Mouse (Mus musculus): ENCODE measurements around the gene Mecom. TPM values are rescaled to one million over a fixed set of nuclear protein-coding genes. Genes with fewer than 3 reads are reported as not detected.
A peak's percentile ranks its signal among the peaks of the same experiment; 100 is the strongest.
"Not testable (repeated sequence)": the region's sequence is repeated elsewhere in the genome, so short reads cannot be mapped to it uniquely, and the experiment has no call there.

Gene Mecom
- polyA plus RNA-seq (2015; fragmentation: Nextera tagmentation; extraction: Ambion mirVana), result 10.3 and 15.5 TPM in 2 replicates

GRCm38 (mm10) chr3:30547908-30548307 lies at the start of gene Mecom:
Mecom (minus strand) TSS chr3:30548008.
- no peak for ATAC-seq (ENCODE audit: insufficient number of reproducible peaks, insufficient read depth, low FRiP score, low TSS enrichment, low read depth)
- peaks cover 9% of the 10 kb centered on the region; the same call in 1 of the 2 replicates for H3K4me1 ChIP-seq
- H3K27ac ChIP-seq, result no peak within 1 kb of the TSS
- no peaks in the 10 kb centered on the region for H3K36me3 ChIP-seq
- H3K27me3 ChIP-seq, result no peaks in the 10 kb centered on the region
- no peak within 1 kb of the TSS for H3K4me2 ChIP-seq
- H3K9ac ChIP-seq, result no peak within 1 kb of the TSS
- H3K9me3 ChIP-seq, result no peaks in the 10 kb centered on the region
- H3K4me3 ChIP-seq, result no peak within 1 kb of the TSS
- 88% methylated on average over 3 of the region's 3 CpGs for WGBS

GRCm38 (mm10) chr3:30597271-30597670 lies 49.5 kb upstream of the Mecom start:
- Histone ChIP-seq H3K4me2 (no peak overlapping the region), H3K36me3 (no peaks in the 10 kb centered on the region), H3K27me3 (peaks cover 12% of the 10 kb centered on the region; the same call in 1 of the 2 replicates), H3K27ac (no peak overlapping the region), H3K9me3 (no peaks in the 10 kb centered on the region), H3K9ac (no peak overlapping the region), H3K4me1 (peaks cover 11% of the 10 kb centered on the region), H3K4me3 (no peak overlapping the region)
- 74% methylated on average over 7 of the region's 7 CpGs for WGBS
- ATAC-seq (ENCODE audit: insufficient number of reproducible peaks, insufficient read depth, low FRiP score, low TSS enrichment, low read depth), result no peak

GRCm38 (mm10) chr3:30595111-30595832 lies 47.5 kb upstream of the Mecom start:
- peak overlapping the region; percentile 89 for H3K9ac ChIP-seq
- no peaks in the 10 kb centered on the region for H3K9me3 ChIP-seq
- under 1% methylated on average over 62 of the region's 62 CpGs for WGBS
- H3K4me3 ChIP-seq, result peak overlapping the region; percentile 73
- peaks cover 11% of the 10 kb centered on the region for H3K4me1 ChIP-seq
- 0 out of 2 replicates have a peak overlapping the region, but pooled peaks have one; percentile 7 for H3K27ac ChIP-seq
- no peaks in the 10 kb centered on the region for H3K36me3 ChIP-seq
- peaks cover 12% of the 10 kb centered on the region; the same call in 1 of the 2 replicates for H3K27me3 ChIP-seq
- no peak for ATAC-seq (ENCODE audit: insufficient number of reproducible peaks, insufficient read depth, low FRiP score, low TSS enrichment, low read depth)
- H3K4me2 ChIP-seq, result peak overlapping the region; percentile 77

GRCm38 (mm10) chr3:30593719-30594485 lies 46.1 kb upstream of the Mecom start:
- Histone ChIP-seq H3K4me1 (no peaks in the 10 kb centered on the region; the same call in 1 of the 2 replicates), H3K9me3 (no peaks in the 10 kb centered on the region), H3K27me3 (peaks cover 10% of the 10 kb centered on the region; the same call in 1 of the 2 replicates), H3K27ac (no peak overlapping the region), H3K4me3 (no peak overlapping the region), H3K36me3 (no peaks in the 10 kb centered on the region), H3K9ac (no peak overlapping the region), H3K4me2 (no peak overlapping the region)
- no peak for ATAC-seq (ENCODE audit: insufficient number of reproducible peaks, insufficient read depth, low FRiP score, low TSS enrichment, low read depth)
- 71% methylated on average over 4 of the region's 4 CpGs for WGBS

- Histone ChIP-seq H3K27ac (no peak overlapping the region), H3K9ac (no peak overlapping the region), H3K4me3 (no peak overlapping the region), H3K4me1 (no peaks in the 10 kb centered on the region; the same call in 1 of the 2 replicates), H3K4me2 (no peak overlapping the region), H3K27me3 (no peaks in the 10 kb centered on the region), H3K9me3 (no peaks in the 10 kb centered on the region), H3K36me3 (no peaks in the 10 kb centered on the region)
- ATAC-seq (ENCODE audit: insufficient number of reproducible peaks, insufficient read depth, low FRiP score, low TSS enrichment, low read depth), result no peak
- whole genome bisulfite sequencing, result 1% methylated on average over 2 of the region's 2 CpGs
Measured at GRCm38 (mm10) chr3:30592418-30592853, 44.6 kb upstream of the Mecom start.

- no peaks in the 10 kb centered on the region for H3K36me3 ChIP-seq
- H3K4me1 ChIP-seq, result no peaks in the 10 kb centered on the region
- H3K4me2 ChIP-seq, result no peak overlapping the region
- H3K4me3 ChIP-seq, result no peak overlapping the region
- no peaks in the 10 kb centered on the region for H3K27me3 ChIP-seq
- H3K27ac ChIP-seq, result no peak overlapping the region
- 74% methylated on average over 6 of the region's 6 CpGs for WGBS
- no peak for ATAC-seq (ENCODE audit: insufficient number of reproducible peaks, insufficient read depth, low FRiP score, low TSS enrichment, low read depth)
- H3K9ac ChIP-seq, result no peak overlapping the region
- no peaks in the 10 kb centered on the region for H3K9me3 ChIP-seq
Measured at GRCm38 (mm10) chr3:30588865-30589264, 41.1 kb upstream of the Mecom start.

DNA sequence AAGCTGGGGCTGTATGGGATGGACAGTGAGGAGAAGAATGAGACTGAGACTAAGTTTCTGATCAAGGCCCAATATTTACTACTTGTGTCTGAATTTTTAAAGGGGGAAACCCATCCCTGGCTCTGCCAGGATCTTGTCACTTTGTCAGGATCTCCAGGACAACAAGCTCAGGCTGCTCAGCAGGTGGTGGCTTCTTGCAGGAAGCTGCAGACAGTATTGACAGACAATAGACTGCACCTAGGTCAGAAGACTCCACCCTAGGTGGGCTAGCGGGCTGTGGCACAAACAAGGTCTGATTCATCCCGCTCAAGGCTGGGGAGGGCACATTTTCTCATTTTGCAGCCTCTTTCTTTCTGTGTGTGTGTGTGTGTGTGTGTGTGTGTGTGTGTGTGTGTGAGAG lies 25.7 kb upstream of the Mecom start:
- Histone ChIP-seq H3K9me3 (no peaks in the 10 kb centered on the region), H3K27me3 (no peaks in the 10 kb centered on the region; the same call in 1 of the 2 replicates), H3K36me3 (no peaks in the 10 kb centered on the region), H3K9ac (no peak overlapping the region), H3K4me2 (no peak overlapping the region), H3K4me3 (no peak overlapping the region), H3K4me1 (no peaks in the 10 kb centered on the region), H3K27ac (no peak overlapping the region)
- WGBS, result 18% methylated on average over 2 of the region's 2 CpGs
- no peak for ATAC-seq (ENCODE audit: insufficient number of reproducible peaks, insufficient read depth, low FRiP score, low TSS enrichment, low read depth)

GRCm38 (mm10) chr3:30566333-30566732 lies 18.5 kb upstream of the Mecom start:
- peak; percentile 71; the same call in 1 of the 2 replicates for ATAC-seq (ENCODE audit: insufficient number of reproducible peaks, insufficient read depth, low FRiP score, low TSS enrichment, low read depth)
- WGBS, result 20% methylated on average over 1 of the region's 2 CpGs

DNA sequence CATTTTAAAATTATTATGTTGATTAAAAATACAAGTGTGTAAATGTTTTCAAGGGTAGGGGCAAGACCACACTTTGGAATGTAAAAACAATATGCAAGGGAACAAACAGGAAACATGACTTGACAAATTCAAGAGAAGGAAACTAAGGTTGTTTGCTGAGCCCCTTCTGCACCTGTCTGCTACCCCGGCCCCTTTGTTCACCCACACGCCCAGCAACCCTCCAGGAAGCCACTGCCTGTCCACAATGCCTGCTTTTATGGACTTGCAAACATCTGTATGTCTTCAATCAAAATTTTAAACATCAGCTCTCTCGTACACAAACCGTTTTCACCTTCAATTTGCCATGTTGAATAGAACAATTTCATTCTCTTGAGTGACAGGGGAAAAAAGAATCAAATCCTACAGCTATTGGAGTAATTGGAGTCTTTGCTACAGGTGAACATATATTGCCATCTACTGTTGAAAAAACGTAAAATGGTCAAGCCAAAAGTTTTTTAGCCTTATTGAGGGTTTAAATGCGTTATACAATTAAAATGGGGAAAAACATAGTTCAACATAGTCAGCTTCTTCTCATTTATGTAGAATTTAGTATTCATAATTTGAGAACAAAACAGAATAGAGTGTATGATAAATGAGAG lies 13.0 kb upstream of the Mecom start:
- H3K9ac ChIP-seq, result no peak overlapping the region
- no peaks in the 10 kb centered on the region for H3K36me3 ChIP-seq
- H3K4me1 ChIP-seq, result peaks cover 4% of the 10 kb centered on the region; the same call in 1 of the 2 replicates
- no peak for ATAC-seq (ENCODE audit: insufficient number of reproducible peaks, insufficient read depth, low FRiP score, low TSS enrichment, low read depth)
- no peaks in the 10 kb centered on the region for H3K9me3 ChIP-seq
- no peak overlapping the region for H3K27ac ChIP-seq
- H3K4me2 ChIP-seq, result no peak overlapping the region
- 42% methylated on average over 6 of the region's 6 CpGs for WGBS
- no peak overlapping the region for H3K4me3 ChIP-seq
- H3K27me3 ChIP-seq, result peaks cover 4% of the 10 kb centered on the region

More at GRCm38 (mm10) chr3:30566333-30566732, 18.5 kb upstream of the Mecom start:
- not testable (repeated sequence) for H3K4me2 ChIP-seq, H3K36me3 ChIP-seq, H3K4me3 ChIP-seq, H3K4me1 ChIP-seq, H3K27me3 ChIP-seq, H3K9ac ChIP-seq, H3K9me3 ChIP-seq, H3K27ac ChIP-seq

DNA sequence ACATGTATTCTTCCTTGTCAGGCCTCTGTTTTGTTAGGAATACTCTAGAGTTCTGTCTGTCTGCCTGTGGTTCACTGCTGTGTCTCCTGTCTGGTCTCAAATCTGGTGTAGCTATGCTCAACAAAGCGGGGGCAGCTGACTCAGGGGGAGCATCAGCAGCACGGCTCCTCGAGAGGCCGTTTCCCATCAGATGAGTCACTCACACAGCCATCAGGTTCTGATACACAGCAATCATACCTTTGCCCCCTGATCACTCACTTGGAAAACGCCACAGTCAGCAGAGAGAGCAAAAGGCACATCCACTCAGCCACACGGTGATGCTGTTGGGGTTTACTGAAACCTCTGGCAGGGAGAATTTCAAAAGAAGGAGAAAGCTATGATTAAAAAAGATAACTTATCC lies 5.9 kb upstream of the Mecom start:
- Histone ChIP-seq H3K9me3 (no peaks in the 10 kb centered on the region), H3K27me3 (no peaks in the 10 kb centered on the region), H3K4me3 (no peak overlapping the region), H3K9ac (no peak overlapping the region), H3K4me1 (no peaks in the 10 kb centered on the region), H3K36me3 (no peaks in the 10 kb centered on the region), H3K4me2 (no peak overlapping the region), H3K27ac (no peak overlapping the region)
- 75% methylated on average over 6 of the region's 6 CpGs for WGBS
- no peak for ATAC-seq (ENCODE audit: insufficient number of reproducible peaks, insufficient read depth, low FRiP score, low TSS enrichment, low read depth)

- no peaks in the 10 kb centered on the region for H3K27me3 ChIP-seq
- H3K9me3 ChIP-seq, result no peaks in the 10 kb centered on the region
- H3K4me1 ChIP-seq, result peaks cover 9% of the 10 kb centered on the region; the same call in 1 of the 2 replicates
- H3K36me3 ChIP-seq, result no peaks in the 10 kb centered on the region
- no peak for ATAC-seq (ENCODE audit: insufficient number of reproducible peaks, insufficient read depth, low FRiP score, low TSS enrichment, low read depth)
- WGBS, result 51% methylated on average over 2 of the region's 2 CpGs
- H3K4me2 ChIP-seq, result no peak overlapping the region
- H3K9ac ChIP-seq, result no peak overlapping the region
- no peak overlapping the region for H3K4me3 ChIP-seq
- H3K27ac ChIP-seq, result no peak overlapping the region
Measured at GRCm38 (mm10) chr3:30550218-30550617, 2.4 kb upstream of the Mecom start.

Measured in embryonic facial prominence, embryonic 13.5 days (tissue).